Mouse (Mus musculus) brain, embryonic 14.5 days (tissue): ENCODE results near the gene Itgb2.

ENCODE experiments used
- CTCF ChIP-seq: fragments of 200-500 bp; IDR thresholded peaks from 2 replicates; pipeline ENCODE4 v1.5.1; 2012; ENCODE audit warnings: inconsistent platforms, mild to moderate bottlenecking, moderate library complexity, borderline replicate concordance; ENCODE audit not compliant: insufficient read depth, insufficient read length; ENCODE audit errors: extremely low read depth
- POLR2A ChIP-seq: fragments of 200-500 bp; IDR thresholded peaks from 2 replicates; pipeline ENCODE4 v1.6.1; 2012; ENCODE audit warnings: mild to moderate bottlenecking, inconsistent platforms, borderline replicate concordance; ENCODE audit not compliant: poor library complexity, insufficient read depth, insufficient read length, severe bottlenecking; ENCODE audit errors: extremely low read depth

- TF ChIP-seq CTCF (no peak), POLR2A (no peak)
Measured at GRCm38 (mm10) chr10:77506526-77506925, 23.5 kb upstream of the Itgb2 start.
